ENCODE assay signal across 12 mouse cellular contexts in genomic region chr1:170535221-170535620, GRCm38 (mm10). TPM values are rescaled to one million over a fixed set of nuclear protein-coding genes. Genes with fewer than 3 reads are reported as not detected.
DNase-seq lines count a peak whose midpoint lies in the region; ATAC-seq and TF ChIP-seq lines count a peak whose summit lies in the region.
"Had no signal": no experiment of that assay in that cellular context is flagged by ENCODE, and none has a peak within 500 bp of the region (broad histone marks: within the 10 kb centered on the region; RNA-seq: fewer than 3 reads in every experiment).

No protein-coding gene starts in this region.

- no peak overlapping the region for H3K9ac ChIP-seq in liver, adult 2 months (ENCODE audit: low read depth, low read length)
- H3K9ac ChIP-seq in liver, embryonic 11.5 days (ENCODE audit: low read depth, low read length) = no peak overlapping the region
- H3K9ac ChIP-seq: lung, embryonic 14.5 days had no signal

- no peaks in the 10 kb centered on the region for H3K9me3 ChIP-seq in liver, embryonic 11.5 days (ENCODE audit: control insufficient read depth, low read length)
- H3K9me3 ChIP-seq: heart, embryonic 12.5 days had no signal

- DNase-seq in gastrocnemius, adult 18-20 months (ENCODE audit: low spot score) = peak; percentile 10
- no peak for DNase-seq in gastrocnemius, postnatal 36 days
- DNase-seq in liver, adult 2 months (ENCODE audit: extremely low read depth, low read depth, low spot score) = peak; percentile 87
- no peak for DNase-seq in liver, embryonic 11.5 days (ENCODE audit: low spot score)
- peak; percentile 82 for DNase-seq in fat pad, adult 2 months (ENCODE audit: extremely low read depth, low read depth, low spot score)
- DNase-seq in yolk sac, embryonic 10.5 days (ENCODE audit: low spot score) = no peak
- DNase-seq: B cell, adult 2 months; lung, embryonic 14.5 days; thymus, postnatal 14 days had no signal

- no peak overlapping the region for H3K27ac ChIP-seq in liver, adult 2 months (replicated peaks; ENCODE audit: insufficient read depth, low read depth, low read length)
- no peak overlapping the region for H3K27ac ChIP-seq in liver, embryonic 11.5 days (ENCODE audit: low read depth, low read length)

- peaks cover 11% of the 10 kb centered on the region; the same call in 1 of the 2 replicates for H3K79me2 ChIP-seq in liver, adult 2 months (ENCODE audit: control insufficient read depth, insufficient read depth, low read length)

- intact Hi-C loops in gastrocnemius, postnatal 36 days (cut with DNase I) = no loop called here

- TF ChIP-seq POLR2A in liver, adult 2 months (IDR thresholded peaks at IDR 0.05; ENCODE audit: extremely low read depth, insufficient read depth, low read length) = no peak

- ATAC-seq in liver, embryonic 11.5 days (replicated peaks; ENCODE audit: low FRiP score) = no peak
- peak; percentile 41; the same call in 1 of the 2 replicates for ATAC-seq in megakaryocyte-erythroid progenitor cell, adult 5-6 weeks (replicated peaks; ENCODE audit: low FRiP score, low TSS enrichment, poor library complexity, severe bottlenecking)
- ATAC-seq in frontal cortex, adult (ENCODE audit: low TSS enrichment) = no peak

- H3K4me1 ChIP-seq in liver, adult 2 months (ENCODE audit: control insufficient read depth, insufficient read depth, low read length) = peaks cover 18% of the 10 kb centered on the region
- H3K4me1 ChIP-seq in liver, embryonic 11.5 days (replicated peaks; ENCODE audit: control insufficient read depth, insufficient read depth, low read length) = peaks cover 3% of the 10 kb centered on the region; the same call in 1 of the 2 replicates

- WGBS in liver, adult 2 months = 20% methylated on average over 2 of the region's 2 CpGs
- WGBS in liver, embryonic 11.5 days = 61% methylated on average over 2 of the region's 2 CpGs

- H3K36me3 ChIP-seq in liver, adult 2 months (ENCODE audit: control insufficient read depth, insufficient read depth, low read length) = no peaks in the 10 kb centered on the region
- H3K36me3 ChIP-seq in liver, embryonic 11.5 days (ENCODE audit: control insufficient read depth, insufficient read depth, low read length) = no peaks in the 10 kb centered on the region
- H3K36me3 ChIP-seq: heart, embryonic 12.5 days had no signal

- no peak for TF ChIP-seq CTCF in liver, adult 2 months (IDR thresholded peaks at IDR 0.05; ENCODE audit: low read depth, low read length)

- no peak overlapping the region for H3K4me3 ChIP-seq in liver, adult 2 months (ENCODE audit: insufficient read depth, low read depth, low read length)
- no peak overlapping the region for H3K4me3 ChIP-seq in liver, embryonic 11.5 days (ENCODE audit: low read depth, low read length)
- H3K4me3 ChIP-seq: heart, embryonic 12.5 days had no signal

- no peak overlapping the region for H3K4me2 ChIP-seq in liver, embryonic 11.5 days
- H3K4me2 ChIP-seq: heart, embryonic 12.5 days; lung, embryonic 14.5 days had no signal

- no peaks in the 10 kb centered on the region for H3K27me3 ChIP-seq in liver, adult 2 months (ENCODE audit: control insufficient read depth, insufficient read depth, low read length)
- no peaks in the 10 kb centered on the region for H3K27me3 ChIP-seq in liver, embryonic 11.5 days (replicated peaks; ENCODE audit: control insufficient read depth, insufficient read depth, low read length)
- H3K27me3 ChIP-seq: heart, embryonic 12.5 days had no signal

RNA-seq across cellular contexts. Expression of gene Nos1ap, which starts 54.4 kb away (rescaled TPM):
- total RNA-seq in gastrocnemius, adult 18-20 months (2021) = 1 to 10 TPM; 1.4 to 1.5 TPM
- total RNA-seq in gastrocnemius, postnatal 36 days (2021) = 1 to 10 TPM; 1.0 to 1.7 TPM
- 1.8 and 3.2 TPM in 2 replicates for total RNA-seq in liver, adult 2 months (2014; rRNA removed)
- polyA plus RNA-seq in liver, adult 2 months (2012; rRNA removed) = 3.1 and 6.7 TPM in 2 replicates
- 8.6 and 8.8 TPM in 2 replicates for polyA plus RNA-seq in liver, embryonic 11.5 days (2014; fragmentation: Nextera tagmentation; extraction: Ambion mirVana)
- 1.5 TPM in 2 replicates for total RNA-seq in megakaryocyte-erythroid progenitor cell, adult 5-6 weeks (2014; fragmentation: Nextera tagmentation)
- 2.5 TPM in 1 of 2 replicates, not detected in the other for total RNA-seq in megakaryocyte-erythroid progenitor cell, adult 5-6 weeks (2017)

Comparison
In these comparisons a context has a peak if more than half of its experiments do, and no peak if none do; other contexts are left out.
1. DNase-seq: peak in gastrocnemius, adult 18-20 months (single experiment), liver, adult 2 months (single experiment) and fat pad, adult 2 months (single experiment); none in gastrocnemius, postnatal 36 days (0 of 2), liver, embryonic 11.5 days (single experiment) and yolk sac, embryonic 10.5 days (single experiment).